Mouse (Mus musculus) ES-Bruce4 (cell line): ENCODE measurements around the gene Maneal.

Experiments
- CTCF ChIP-seq: IDR thresholded peaks from one replicate; pipeline ENCODE4 v1.8.1; 2011; ENCODE audit warnings: low read depth, low read length
- EP300 ChIP-seq: IDR thresholded peaks from 2 replicates; pipeline ENCODE4 v1.6.1; 2011; ENCODE audit warnings: low read depth, low read length; ENCODE audit not compliant: insufficient read depth
- POLR2A ChIP-seq: IDR thresholded peaks from one replicate; pipeline ENCODE4 v1.8.1; 2011; ENCODE audit warnings: low read length; ENCODE audit not compliant: insufficient read depth

DNA sequence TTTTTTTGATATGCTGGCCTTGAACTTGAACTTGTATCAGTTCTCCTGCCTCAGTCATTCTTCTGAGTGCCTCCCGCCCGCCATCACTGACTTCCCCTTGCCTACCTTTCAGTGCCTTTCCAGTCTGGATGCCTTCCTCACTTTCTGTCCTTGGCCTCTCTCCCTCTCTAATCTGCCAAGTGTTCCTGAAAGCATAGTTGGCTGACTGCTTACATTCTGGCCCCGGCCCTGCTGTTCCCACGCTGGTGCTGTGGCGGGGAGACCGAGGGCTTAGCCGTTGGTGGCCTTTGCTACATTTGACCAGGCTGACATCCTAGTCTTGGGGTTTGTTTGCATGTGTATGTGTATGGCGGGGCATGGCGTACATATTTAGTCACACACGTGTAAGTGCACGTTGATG lies 46.1 kb downstream of the Maneal start:
- TF ChIP-seq CTCF = no peak
- TF ChIP-seq POLR2A = no peak
- no peak for TF ChIP-seq EP300
